Mouse (Mus musculus) ovary, adult 18-20 months (tissue): ENCODE data around the gene Gm28230.
A peak's percentile ranks its signal among the peaks of the same experiment; 100 is the strongest.

Experiments used
- DNase-seq: peaks from one replicate; pipeline ENCODE4 v3.0.0; 2022; ENCODE audit warnings: low spot score, mixed read lengths

The Gm28230 gene

DNA sequence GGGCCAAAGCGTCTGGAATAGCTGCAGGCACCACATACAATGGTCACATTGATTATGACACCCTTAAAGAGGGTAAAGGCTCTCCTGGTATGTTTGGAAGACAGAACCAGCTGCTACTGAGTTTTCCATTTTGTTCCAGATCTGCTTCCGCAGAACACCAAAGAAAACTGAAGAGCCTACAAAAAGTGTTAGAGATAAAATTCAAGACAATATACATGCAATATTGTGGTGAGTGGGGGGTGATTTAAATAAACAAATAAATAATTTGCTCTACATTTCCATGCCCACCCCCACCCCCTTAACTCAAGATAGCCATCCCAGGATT is 12.9 kb downstream of the Gm28230 start:
- DNase-seq, result no peak

DNA sequence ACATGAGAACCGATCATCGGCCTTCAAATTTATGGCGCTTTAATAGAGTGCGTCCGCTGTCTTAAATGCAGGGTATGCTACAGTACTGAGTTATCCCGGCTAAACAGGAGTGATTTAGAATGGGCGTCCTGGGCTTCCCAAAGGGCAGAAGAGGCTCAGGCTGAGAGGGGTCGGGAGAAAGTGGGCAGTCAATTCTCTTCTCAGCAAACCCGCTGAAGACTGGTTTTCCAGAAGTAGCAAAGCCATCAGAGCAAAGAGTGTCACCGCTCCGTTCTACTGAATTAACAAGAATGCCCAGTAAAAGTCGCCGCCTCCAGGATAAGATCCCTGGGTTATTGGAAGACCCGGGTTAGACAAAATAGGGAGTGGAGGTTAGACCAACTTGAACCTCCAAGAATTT is 13.3 kb downstream of the Gm28230 start:
- no peak for DNase-seq

DNA sequence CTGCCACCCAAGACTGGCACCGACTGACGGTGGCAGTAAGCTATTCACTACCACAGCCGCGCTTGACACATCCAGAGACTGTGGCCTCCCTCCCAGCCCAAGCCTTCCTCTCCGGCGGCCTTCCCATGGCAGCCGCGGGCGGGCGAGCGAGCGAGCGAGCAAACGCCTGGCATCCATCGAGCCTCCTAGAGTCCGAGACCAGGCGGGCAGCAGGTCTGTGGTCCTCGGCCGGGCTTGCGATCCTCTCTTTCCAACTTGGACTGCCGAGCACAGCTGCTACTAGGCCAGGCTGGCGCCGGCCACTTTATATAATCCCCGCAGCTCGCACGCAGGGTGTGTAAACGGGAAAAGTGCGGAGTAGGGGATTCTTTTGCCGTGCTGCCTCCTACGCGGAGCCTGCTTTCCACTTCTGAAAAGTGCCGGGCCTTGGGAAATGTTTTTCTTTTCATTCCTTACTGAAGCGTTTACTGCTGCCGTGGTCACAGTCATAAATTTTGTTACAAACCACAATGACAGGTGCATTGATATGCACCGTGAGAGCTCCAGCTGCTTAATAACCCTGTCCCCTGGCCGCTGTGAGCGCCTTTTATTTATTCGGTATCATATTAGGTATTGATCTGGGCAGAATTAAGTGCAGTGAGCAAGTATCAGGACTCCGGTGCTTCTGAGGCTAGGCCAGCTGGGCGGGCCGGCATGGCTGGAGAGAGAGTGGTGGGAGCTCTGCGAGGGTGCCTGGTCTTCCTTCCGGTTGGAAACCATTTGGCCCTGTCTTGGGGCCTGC is 14.0 kb downstream of the Gm28230 start:
- no peak for DNase-seq

DNA sequence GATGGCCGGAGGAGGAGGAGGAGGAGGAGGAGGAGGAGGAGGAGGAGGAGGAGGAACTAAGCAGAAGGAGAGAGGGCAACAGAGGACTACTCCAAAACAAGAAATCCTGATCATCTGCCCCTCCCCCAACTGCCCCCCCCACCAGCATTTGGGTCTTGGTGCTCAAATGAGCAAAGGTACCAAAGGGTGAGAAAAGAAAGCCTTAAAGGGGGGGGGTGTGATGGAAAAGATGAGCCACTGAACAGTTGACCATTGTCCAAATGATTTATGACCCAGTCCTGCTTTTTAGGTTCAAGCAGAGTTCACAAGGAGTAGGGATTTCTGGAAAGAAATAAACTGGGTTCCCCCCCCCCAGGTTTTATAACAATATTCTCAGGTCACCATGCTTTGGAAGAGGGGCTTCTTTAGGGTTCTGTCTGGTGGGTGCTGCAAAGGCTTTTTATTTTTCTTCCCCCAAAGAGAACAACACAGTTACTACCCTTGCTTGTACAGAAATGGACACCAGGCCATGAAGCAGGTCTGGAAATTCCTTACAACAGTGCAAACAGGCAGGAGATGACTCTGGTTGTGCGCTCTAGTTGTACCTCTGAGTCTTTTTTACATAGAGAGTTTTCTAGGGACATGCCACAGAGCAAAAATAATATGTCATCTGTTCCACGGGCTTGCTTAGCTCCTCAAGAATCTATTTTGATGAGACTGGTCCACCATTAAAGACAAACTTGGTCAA is 14.9 kb downstream of the Gm28230 start:
- DNase-seq, result no peak

DNA sequence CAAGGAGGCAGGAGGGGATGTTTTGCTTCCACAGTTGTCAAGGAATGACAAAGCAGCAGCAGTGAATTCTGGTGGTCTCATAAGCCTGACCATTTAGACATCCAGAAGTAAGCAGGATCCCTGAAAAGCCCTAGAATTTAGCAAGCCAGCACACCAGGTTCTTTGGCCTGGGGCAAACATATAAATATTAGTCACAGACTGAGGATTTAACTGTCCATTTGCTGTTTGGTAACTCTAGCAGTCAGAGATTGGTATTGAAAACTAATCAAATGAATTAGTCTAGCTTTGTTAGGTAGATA is 15.4 kb downstream of the Gm28230 start:
- no peak for DNase-seq

DNA sequence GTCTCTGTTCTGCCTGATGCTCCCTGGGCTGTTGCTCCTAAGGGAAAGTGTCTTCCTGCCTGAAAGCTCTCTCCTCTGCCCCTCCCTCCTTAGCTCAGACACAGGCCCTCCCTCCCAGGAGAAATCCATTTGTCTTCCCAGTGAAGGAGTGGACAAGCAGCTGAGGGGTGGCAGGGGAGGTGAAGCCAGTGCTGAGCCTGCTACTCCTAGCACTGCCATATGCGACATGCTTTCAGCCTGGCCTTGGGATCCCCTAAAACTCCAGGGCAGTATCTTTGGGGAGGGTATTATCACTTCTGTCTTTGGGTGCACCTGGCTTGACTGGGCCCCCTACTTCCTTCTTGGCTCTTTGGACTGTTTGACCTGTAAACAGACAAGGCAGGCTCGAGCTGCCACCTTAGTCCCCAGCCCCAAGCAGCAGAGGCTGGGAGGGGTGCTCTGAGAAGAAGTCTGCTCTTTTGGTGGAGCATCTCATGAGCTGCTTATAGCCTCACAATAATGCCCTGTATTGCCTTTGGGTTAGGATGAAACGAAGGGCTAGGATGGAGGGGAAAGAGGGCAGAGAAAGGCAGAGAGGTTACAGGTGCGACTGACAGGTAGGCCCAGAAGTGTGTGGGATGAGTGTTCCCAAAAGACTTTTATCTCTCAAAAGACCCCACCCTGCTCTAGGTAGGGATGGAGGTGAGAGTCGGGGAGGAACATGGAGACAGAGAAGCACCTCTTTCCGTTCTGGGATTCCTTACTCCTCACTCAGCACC is 19.2 kb downstream of the Gm28230 start:
- no peak for DNase-seq

DNA sequence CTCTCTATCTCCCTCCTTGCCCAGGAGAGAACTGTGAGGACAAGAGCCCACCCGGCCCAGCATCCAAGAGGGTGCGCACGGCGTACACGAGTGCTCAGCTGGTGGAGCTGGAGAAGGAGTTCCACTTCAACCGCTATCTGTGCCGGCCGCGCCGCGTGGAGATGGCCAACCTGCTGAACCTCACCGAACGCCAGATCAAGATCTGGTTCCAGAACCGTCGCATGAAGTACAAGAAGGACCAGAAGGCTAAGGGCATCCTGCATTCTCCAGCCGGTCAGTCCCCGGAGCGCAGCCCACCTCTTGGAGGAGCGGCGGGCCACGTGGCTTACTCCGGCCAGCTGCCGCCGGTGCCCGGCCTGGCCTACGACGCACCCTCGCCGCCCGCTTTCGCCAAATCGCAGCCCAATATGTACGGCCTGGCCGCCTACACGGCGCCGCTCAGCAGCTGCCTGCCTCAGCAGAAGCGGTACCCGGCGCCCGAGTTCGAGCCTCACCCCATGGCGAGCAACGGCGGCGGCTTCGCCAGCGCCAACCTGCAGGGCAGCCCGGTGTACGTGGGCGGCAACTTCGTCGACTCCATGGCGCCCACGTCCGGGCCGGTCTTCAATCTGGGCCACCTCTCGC is 19.9 kb downstream of the Gm28230 start:
- no peak for DNase-seq

DNA sequence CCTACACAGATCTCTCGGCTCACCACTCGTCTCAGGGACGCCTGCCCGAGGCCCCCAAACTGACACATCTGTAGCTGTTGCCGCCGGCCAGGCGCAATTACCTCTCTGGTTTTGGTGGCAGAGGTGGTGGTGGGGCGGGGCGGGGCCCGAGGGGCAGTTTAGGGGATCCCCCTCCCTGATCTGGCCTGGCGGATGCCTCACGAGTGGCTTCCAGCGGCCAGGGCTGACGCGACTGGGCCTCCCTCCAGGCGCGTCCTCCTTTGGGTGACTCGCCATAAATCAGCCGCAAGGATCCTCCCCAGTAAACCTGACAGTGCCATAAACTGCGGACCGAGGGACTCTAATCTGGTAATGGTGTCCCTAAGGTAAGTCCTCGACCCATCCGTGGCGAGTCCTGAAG is 20.5 kb downstream of the Gm28230 start:
- no peak for DNase-seq

DNA sequence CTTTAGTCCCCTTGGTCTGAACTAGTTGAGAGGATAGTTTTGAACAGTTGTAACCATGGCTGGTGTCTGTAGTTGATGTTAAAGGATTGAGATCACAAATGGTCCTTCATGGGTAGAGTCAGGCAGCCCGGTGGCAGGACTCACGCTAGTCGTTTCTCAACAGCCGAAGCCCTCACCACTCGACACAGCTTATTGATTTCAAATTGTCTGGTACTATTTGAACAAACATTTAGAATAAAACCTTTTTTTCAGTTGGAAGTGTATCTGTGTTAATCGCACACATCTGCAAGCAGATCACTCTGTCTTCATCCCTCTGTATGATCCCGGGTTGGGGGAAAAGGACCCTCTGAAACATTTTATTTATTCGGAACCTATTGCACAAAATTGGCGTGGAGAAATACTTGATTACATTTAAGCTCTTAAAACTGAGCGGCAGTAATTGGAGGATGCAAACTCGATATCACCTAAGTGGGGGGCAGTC is 21.2 kb downstream of the Gm28230 start:
- DNase-seq, result no peak

DNA sequence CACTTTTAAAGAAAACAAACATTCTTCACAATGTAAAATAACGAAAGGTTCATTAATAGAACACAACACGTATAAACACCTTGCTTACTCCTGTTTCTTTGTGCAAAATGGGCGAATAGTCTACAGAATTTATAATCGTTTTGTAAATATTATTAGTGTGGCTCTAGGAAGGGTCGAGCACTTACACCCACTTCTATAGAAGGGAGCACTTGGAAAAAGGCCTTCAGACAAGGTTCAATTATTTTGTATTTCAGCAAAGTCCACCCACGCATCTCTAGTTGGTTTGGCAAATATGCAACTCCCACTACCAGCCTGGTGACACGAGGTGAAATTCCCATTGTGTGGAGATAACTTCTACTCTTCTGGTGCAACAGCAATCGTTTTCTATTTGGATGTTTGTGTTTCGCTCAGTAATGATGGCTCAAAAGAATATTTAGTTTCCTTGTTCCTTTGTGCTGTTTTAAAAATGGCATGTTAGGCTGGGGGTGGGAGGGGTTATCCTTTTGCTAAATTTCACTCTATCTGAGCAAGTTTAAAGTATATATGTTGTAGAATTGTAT is 22.0 kb downstream of the Gm28230 start:
- no peak for DNase-seq

DNA sequence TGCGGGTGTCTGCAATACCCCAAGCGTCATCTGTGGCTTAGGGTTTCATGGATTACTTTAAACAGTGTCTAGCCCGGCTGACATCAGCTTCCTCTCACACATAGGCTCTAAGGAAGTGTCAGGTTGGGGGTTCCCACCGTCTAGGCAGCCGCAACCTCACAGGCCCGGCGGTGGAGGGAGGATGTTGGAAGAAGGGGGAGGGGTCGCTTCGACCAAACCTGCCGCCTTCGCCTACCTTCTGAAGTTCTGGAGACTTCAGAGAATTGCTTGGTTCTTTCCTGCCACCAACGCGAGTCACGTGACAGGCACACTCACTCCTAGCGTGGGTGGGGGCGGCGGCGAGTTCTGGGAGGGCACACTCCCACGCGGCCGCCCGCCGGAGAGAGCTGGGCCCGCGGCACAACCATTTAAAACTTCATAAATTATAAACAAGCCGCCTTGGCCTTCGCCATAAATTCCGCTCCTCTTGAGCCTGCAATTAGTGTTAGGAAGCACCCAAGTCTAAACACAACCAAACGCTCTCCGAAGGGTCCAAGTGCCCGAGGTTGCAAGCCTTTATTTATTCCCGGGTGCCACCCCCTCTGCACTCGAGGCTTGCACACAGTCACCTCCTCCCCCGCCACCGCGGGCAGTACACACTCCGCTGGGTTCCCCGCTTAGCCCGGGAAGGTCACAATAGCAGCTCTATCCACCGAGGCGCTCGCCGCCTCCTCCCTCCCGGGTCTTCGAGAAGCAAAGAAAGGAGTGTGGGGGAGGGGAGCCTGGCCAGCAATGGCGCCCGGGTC is 23.0 kb downstream of the Gm28230 start:
- DNase-seq, result peak; percentile 66

DNA sequence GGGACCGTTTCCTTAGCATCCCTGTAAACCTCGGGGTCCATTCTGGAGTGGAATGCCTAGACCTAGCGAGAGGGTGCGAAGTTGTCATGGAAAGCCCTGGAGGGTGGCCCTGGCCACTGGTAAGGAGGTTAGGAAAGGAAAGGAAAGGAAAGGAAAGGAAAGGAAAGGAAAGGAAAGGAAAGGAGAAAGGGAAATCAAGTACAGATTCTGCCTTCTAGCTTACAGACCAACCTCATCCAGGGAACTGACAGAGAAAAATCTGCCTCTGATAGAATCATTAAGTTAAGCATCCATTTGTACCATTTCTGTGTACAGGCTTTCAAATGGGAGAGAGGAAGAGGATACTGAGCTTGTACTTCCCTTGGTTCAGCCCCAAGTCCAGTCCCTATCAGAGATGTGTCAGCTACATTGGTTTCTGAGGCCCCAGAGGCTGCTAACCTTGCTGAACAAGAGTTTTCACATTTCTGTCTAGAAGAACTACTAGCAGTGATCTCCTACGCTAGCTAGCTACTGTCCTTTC is 24.3 kb downstream of the Gm28230 start:
- no peak for DNase-seq

DNA sequence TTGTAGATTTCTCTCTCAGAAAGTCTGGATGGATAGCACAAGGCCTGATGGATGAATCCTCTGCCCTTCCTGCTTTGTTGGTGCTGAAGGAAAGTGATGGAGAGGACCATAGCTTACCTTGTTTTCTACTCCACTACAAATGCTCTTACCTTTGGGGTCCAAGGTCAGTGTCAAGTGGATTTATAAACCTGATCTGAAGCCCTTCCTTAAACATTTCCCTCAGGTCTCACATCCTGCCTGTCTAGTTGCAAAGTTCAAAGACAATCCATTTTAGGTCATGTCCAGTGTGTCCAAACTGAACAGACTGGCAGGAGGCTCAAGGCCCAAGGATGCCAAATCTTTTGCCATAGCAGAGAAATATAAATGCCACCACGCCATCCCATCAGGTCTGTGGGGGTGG is 25.3 kb downstream of the Gm28230 start:
- no peak for DNase-seq

DNA sequence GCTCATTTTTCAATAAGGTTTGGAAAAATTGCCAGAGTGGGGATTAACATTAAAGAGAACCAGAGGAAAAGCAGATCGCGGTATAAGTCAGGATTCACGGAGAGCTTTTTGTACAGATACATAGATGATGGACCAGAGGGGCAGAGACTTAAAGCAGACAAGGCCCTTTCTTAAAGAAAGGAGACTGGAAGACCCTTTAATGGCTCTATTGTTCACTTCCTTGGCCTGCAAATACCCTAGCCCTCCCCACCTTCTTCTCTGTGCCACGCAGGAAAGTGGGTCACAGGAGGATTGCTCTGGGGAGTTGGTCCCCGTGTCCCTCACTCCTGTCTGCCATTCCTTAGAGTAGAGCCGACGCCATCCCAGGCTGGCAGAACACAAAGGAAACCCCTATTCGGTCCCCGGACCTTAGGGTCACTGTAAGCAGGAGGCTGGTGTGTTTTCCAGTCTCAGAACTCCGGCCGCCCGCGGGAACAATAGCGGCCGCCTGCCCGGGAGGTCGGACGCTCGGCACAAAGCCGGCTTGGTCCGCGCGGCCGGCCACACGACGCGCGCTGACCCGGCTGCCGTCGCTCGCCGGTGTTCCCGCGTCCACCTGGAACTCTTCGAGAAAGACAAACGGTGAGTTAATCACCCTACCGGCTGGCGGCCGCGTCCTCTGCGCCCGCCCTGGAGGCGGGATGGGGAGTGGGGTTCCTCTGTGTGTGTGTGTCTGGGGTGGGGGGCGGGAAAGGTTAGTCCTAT is 26.1 kb downstream of the Gm28230 start:
- DNase-seq, result no peak

DNA sequence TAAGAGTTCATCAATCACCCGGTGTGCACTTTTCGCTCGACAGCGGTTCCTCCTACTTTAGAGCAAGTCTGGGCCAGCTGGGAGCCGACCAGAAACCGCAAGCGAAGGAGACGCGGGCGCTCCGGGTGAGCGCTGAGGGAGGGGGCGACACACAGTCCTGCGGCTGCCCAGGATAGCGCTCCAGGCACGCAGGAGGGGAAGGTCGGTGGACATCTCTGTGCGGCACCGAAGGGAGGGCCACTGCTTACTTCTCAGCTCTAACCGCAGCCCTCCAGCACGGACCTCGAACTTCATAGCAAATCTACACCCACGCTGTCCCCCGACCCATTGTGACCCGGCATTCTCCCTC is 26.6 kb downstream of the Gm28230 start:
- no peak for DNase-seq

DNA sequence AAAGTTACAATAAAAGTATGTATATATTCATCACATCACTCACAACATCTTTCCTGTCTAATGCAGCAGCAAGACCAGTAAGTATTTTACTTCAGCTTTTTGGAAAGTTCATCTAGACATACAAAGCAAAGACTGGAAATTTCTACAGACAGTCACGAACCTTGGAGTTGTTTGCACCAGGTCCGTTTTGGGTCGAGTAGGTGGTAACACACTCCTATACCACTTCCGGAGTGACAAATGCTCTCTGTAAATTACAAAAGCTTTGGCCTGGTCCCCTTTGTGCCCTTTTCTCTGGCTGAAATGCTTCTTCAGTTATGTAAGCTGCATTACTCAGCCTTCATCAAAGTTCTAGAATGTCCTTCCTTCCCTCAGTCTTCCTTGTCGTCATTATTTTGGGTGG is 27.2 kb downstream of the Gm28230 start:
- DNase-seq, result no peak

DNA sequence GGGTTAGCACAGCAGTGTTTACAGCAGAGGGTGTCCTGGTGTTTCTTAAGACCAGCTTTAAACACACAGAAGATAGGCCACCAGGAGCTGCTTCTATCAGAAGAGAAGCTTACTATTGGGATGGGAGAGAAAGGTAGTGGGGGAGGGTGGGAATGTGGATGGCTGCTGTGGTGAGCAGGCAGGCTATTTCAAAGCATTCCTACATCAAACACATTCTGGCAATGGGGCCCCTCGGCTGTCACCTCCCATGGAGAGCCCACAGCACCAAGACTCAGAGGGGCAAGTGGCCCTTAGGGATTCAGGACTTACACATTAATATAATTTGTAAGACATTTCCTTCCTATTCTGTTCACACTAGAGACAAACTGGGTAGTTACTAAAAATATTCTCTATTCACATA is 33.6 kb downstream of the Gm28230 start:
- no peak for DNase-seq

DNA sequence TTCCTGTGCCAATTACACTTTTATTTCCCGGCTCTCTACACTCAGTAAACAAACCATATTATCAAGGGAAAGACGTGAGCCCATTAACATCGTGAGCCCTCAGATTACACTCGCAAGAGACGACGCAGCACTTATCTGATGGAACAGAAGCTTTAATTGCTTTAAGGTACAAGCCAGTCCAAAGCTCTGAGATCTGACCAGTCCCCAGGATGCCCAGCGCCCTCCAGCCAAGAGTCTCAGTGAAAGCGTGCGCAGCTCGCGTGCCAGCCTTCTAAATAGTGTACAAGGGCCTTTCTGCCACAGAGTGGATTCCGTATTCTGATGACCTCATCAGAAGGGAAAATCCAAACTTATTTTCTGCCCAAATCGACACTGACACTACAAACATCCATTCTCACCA is 35.4 kb downstream of the Gm28230 start:
- no peak for DNase-seq

DNA sequence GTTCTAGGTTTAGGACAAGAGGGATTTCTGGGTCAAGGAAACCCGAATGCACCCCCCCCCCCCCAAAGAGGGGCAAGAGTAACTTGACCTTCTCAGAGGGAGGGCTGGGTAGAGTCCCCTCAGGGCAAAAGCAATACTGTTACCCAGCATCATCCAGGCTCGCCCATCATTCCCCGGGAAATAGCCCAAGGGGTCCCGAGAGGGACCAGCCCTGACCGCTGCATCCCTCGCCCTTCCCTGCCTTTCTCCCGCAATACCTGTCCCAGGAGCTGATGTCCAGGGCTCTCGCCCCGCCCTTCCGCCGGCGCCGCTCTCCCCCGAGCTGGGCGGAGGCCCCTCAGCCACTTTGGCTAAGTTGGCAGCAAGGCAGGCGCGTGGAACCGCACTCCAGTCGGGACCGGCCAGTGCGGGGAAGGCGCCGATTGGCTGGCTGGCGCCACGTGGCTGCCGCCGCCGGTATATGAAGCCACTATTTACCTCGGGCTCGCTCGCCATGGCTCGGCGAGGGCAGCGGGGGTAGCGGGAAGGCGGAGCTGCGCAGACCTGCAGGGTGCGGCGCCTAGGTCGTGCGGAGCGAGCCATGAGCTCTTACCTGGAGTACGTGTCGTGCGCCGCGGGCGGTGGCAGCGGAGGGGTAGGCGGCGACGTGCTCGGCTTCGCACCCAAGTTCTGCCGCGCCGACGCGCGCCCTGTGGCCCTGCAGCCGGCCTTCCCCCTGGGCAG is 36.2 kb downstream of the Gm28230 start, which contains the start of gene Hoxd1:
Gene Hoxd1 (plus strand): TSS at position 459 of the 723 bp plus-strand sequence.
- peak; percentile 39 for DNase-seq

DNA sequence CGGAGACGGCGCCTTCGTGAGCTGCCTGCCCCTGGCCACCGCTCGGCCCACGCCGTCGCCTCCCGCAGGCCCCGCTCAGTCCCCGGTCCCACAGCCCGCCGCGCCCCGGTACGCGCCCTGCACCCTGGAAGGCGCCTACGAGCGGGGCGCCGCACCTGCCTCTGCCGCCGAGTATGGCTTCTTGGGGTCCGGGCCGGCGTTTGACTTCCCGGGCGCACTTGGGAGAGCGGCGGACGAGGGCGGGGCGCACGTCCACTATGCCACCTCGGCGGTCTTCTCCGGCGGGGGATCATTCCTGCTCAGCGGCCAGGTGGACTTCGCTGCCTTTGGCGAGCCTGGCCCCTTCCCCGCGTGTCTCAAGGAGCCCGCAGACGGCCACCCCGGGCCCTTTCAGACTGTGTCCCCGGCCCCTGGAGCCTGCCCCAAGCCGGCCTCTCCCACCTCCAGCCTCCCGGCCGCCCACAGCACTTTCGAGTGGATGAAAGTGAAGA is 36.8 kb downstream of the Gm28230 start:
- no peak for DNase-seq
